Mouse (Mus musculus): ENCODE results near the gene Inha. TPM values are rescaled to one million over a fixed set of nuclear protein-coding genes. Genes with fewer than 3 reads are reported as not detected.

Inha gene
- polyA plus RNA-seq, 1 experiment, result 2.9 TPM

DNA sequence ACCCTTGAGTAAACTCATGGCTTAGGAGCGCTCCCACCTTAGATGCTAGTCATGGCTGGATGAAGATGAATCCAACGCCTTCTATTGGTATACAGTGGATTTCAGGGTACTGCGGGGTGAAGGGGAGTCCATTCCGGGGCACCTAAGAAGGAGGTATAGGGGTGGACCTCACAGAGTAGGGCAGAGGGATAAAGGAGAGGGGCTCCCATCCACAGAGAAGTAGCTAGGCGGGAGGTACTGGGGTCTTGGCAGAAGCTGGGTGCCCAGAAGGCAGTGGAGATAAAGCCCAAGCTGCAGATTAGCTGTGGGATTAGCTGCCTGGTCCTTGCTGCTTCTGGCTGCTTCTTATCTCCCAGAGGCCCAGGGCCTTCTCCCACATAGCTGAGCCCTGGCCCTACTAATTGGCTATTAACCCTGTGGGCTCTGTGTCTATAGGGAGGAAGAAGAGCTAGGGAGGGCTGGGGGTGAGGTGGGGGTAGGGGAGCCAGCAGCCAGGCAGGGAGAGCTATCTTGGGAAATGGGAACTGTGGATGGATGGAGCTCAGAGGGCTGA lies 43.1 kb upstream of the Inha start:
- DNase-seq (ENCODE audit: low read depth in 1 of 2, low spot score in 2 of 2), result no peak
- no peaks in the 10 kb centered on the region for H3K4me1 ChIP-seq (ENCODE audit: control insufficient read depth, insufficient read depth, insufficient read length)
- 0 out of 2 replicates have a peak, but pooled peaks cover 4% of the 10 kb centered on the region for H3K27me3 ChIP-seq (ENCODE audit: control insufficient read depth, insufficient read depth, low read length)
- H3K4me3 ChIP-seq (ENCODE audit: extremely low read depth, insufficient read depth, insufficient read length), result no peak overlapping the region
- no peaks in the 10 kb centered on the region for H3K36me3 ChIP-seq (ENCODE audit: control insufficient read depth, insufficient read depth, low read length)
- H3K27ac ChIP-seq (ENCODE audit: insufficient read depth, low read length), result no peak overlapping the region
- 75% methylated on average over 5 of the region's 5 CpGs for WGBS
- no peak for TF ChIP-seq POLR2A (IDR thresholded peaks at IDR 0.05; ENCODE audit: low read depth, low read length)
- TF ChIP-seq CTCF (IDR thresholded peaks at IDR 0.05; ENCODE audit: extremely low read depth, insufficient read depth, insufficient read length, insufficient replicate concordance), result no peak

DNA sequence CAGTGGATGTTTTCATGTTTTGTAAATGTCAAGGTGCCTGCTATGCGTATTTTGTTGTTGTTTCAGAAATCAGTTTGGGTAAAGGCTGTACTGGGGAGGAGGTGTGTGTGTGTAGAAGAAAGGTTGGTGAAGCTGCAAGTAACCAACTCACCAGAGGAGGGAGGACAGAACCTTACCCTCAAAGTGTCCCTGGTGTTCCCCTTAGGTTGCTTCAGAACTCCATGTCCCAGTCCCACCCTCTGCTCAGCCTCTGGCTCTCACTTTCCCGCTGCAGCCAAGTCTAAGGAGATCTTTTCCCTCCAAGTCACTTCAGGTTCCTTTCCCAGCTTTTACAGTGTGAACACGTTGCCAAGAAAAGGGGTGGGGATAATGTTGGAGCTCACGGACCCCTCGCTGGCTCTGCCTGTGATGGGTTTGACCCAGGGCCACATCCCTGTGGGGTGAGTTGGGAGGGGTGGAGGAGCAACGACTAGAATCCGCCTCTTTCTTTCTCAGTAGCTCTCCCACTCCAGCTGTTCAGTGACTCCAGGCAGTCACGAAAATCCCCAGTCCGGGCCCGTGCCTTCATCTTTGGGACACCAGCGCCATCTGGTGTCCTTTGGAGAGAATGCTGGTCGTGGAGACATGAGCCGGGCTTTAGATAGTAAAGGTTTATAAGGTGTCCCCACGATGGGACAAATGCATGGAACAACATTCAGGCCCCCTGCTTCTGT lies 39.5 kb upstream of the Inha start:
- no peaks in the 10 kb centered on the region for H3K36me3 ChIP-seq (ENCODE audit: control insufficient read depth, insufficient read depth, low read length)
- no peak overlapping the region for H3K27ac ChIP-seq (ENCODE audit: insufficient read depth, low read length)
- H3K27me3 ChIP-seq (ENCODE audit: control insufficient read depth, insufficient read depth, low read length), result no peaks in the 10 kb centered on the region
- H3K4me3 ChIP-seq (ENCODE audit: extremely low read depth, insufficient read depth, insufficient read length), result no peak overlapping the region
- 11% methylated on average over 14 of the region's 14 CpGs for WGBS
- TF ChIP-seq CTCF (IDR thresholded peaks at IDR 0.05; ENCODE audit: extremely low read depth, insufficient read depth, insufficient read length, insufficient replicate concordance) (peak; percentile 84; the same call in 1 of the 2 replicates), POLR2A (IDR thresholded peaks at IDR 0.05; ENCODE audit: low read depth, low read length) (no peak)
- peak; percentile 36 to 48 for DNase-seq (ENCODE audit: low read depth in 1 of 2, low spot score in 2 of 2)
- H3K4me1 ChIP-seq (ENCODE audit: control insufficient read depth, insufficient read depth, insufficient read length), result no peaks in the 10 kb centered on the region

DNA sequence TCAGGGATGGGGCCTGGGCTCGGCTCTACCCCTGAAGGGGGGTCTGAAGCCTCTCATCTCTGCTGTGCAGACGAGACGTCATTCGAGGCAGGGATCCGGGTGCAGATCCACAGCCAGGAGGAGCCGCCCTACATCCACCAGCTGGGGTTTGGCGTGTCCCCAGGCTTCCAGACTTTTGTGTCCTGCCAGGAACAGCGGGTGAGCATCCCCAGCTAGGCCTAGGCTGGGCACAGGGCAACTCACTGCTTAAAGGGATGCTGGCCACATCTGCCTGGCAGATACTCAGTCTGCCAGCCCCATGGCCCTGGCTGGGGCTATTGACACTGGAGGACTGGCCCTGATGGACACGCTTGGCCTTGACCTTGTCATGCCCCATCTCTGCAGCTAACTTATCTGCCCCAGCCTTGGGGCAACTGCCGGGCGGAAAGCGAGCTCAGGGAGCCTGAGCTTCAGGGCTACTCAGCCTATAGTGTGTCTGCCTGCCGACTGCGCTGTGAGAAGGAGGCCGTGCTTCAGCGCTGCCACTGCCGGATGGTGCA lies 37.5 kb upstream of the Inha start:
- WGBS, result 80% methylated on average over 17 of the region's 17 CpGs
- Histone ChIP-seq H3K36me3 (ENCODE audit: control insufficient read depth, insufficient read depth, low read length) (0 out of 2 replicates have a peak, but pooled peaks cover 2% of the 10 kb centered on the region), H3K27ac (ENCODE audit: insufficient read depth, low read length) (no peak overlapping the region), H3K27me3 (ENCODE audit: control insufficient read depth, insufficient read depth, low read length) (no peaks in the 10 kb centered on the region), H3K4me3 (ENCODE audit: extremely low read depth, insufficient read depth, insufficient read length) (no peak overlapping the region), H3K4me1 (ENCODE audit: control insufficient read depth, insufficient read depth, insufficient read length) (no peaks in the 10 kb centered on the region)
- no peak for TF ChIP-seq POLR2A (IDR thresholded peaks at IDR 0.05; ENCODE audit: low read depth, low read length)
- TF ChIP-seq CTCF (IDR thresholded peaks at IDR 0.05; ENCODE audit: extremely low read depth, insufficient read depth, insufficient read length, insufficient replicate concordance), result no peak
- no peak for DNase-seq (ENCODE audit: low read depth in 1 of 2, low spot score in 2 of 2)

DNA sequence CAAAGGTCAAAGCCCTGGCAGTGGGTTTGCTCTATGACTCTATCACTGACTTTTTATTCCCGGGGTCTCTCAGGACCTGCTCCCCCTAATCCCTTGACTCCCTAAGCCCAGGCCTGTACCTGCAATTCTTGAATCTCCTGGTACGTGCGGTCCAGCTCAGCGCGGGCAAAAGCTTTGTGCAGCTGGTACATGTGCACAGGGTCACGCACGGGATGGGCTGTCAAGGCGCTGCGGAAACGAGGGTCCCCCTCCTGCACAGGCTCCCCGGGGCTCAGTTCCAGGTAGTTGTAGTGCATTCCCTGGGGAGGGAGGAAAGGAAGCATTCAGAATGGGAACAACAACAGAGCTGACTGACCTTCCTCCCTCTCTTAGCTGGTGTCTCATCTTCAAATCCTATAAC lies 30.4 kb upstream of the Inha start:
- no peak overlapping the region for H3K4me3 ChIP-seq (ENCODE audit: extremely low read depth, insufficient read depth, insufficient read length)
- TF ChIP-seq POLR2A (IDR thresholded peaks at IDR 0.05; ENCODE audit: low read depth, low read length) (no peak), CTCF (IDR thresholded peaks at IDR 0.05; ENCODE audit: extremely low read depth, insufficient read depth, insufficient read length, insufficient replicate concordance) (no peak)
- 93% methylated on average over 11 of the region's 11 CpGs for whole genome bisulfite sequencing
- no peak for DNase-seq (ENCODE audit: low read depth in 1 of 2, low spot score in 2 of 2)
- H3K27ac ChIP-seq (ENCODE audit: insufficient read depth, low read length), result no peak overlapping the region
- peaks cover 16% of the 10 kb centered on the region for H3K36me3 ChIP-seq (ENCODE audit: control insufficient read depth, insufficient read depth, low read length)
- H3K27me3 ChIP-seq (ENCODE audit: control insufficient read depth, insufficient read depth, low read length), result no peaks in the 10 kb centered on the region
- H3K4me1 ChIP-seq (ENCODE audit: control insufficient read depth, insufficient read depth, insufficient read length), result peaks cover 19% of the 10 kb centered on the region

GRCm38 (mm10) chr1:75477264-75477965 lies 29.5 kb upstream of the Inha start:
- H3K27me3 ChIP-seq (ENCODE audit: control insufficient read depth, insufficient read depth, low read length), result no peaks in the 10 kb centered on the region

GRCm38 (mm10) chr1:75477966-75478290 lies 28.9 kb upstream of the Inha start:
- Histone ChIP-seq H3K27me3 (ENCODE audit: control insufficient read depth, insufficient read depth, low read length) (no peaks in the 10 kb centered on the region), H3K4me1 (ENCODE audit: control insufficient read depth, insufficient read depth, insufficient read length) (peaks cover 19% of the 10 kb centered on the region), H3K36me3 (ENCODE audit: control insufficient read depth, insufficient read depth, low read length) (peaks cover 16% of the 10 kb centered on the region), H3K4me3 (ENCODE audit: extremely low read depth, insufficient read depth, insufficient read length) (no peak overlapping the region), H3K27ac (ENCODE audit: insufficient read depth, low read length) (no peak overlapping the region)
- 37% methylated on average over 3 of the region's 3 CpGs for WGBS
- DNase-seq (ENCODE audit: low read depth in 1 of 2, low spot score in 2 of 2), result no peak
- TF ChIP-seq CTCF (IDR thresholded peaks at IDR 0.05; ENCODE audit: extremely low read depth, insufficient read depth, insufficient read length, insufficient replicate concordance) (no peak), POLR2A (IDR thresholded peaks at IDR 0.05; ENCODE audit: low read depth, low read length) (no peak)

More at GRCm38 (mm10) chr1:75477264-75477965, 29.5 kb upstream of the Inha start:
- no peak overlapping the region; the same call in 1 of the 2 replicates for H3K4me3 ChIP-seq (ENCODE audit: extremely low read depth, insufficient read depth, insufficient read length)
- no peak overlapping the region for H3K27ac ChIP-seq (ENCODE audit: insufficient read depth, low read length)
- DNase-seq (ENCODE audit: low read depth in 1 of 2, low spot score in 2 of 2), result peak; percentile 54 to 84
- peaks cover 16% of the 10 kb centered on the region for H3K36me3 ChIP-seq (ENCODE audit: control insufficient read depth, insufficient read depth, low read length)
- TF ChIP-seq CTCF (IDR thresholded peaks at IDR 0.05; ENCODE audit: extremely low read depth, insufficient read depth, insufficient read length, insufficient replicate concordance), result peak; percentile 74
- no peak for TF ChIP-seq POLR2A (IDR thresholded peaks at IDR 0.05; ENCODE audit: low read depth, low read length)
- peaks cover 19% of the 10 kb centered on the region for H3K4me1 ChIP-seq (ENCODE audit: control insufficient read depth, insufficient read depth, insufficient read length)
- WGBS, result 10% methylated on average over 35 of the region's 35 CpGs

Data from spleen, adult 2 months (tissue).